Mouse (Mus musculus) urinary bladder, adult 18-20 months (tissue): ENCODE measurements around the gene Chl1.

Experiments
- DNase-seq, 2 experiments: peaks; one replicate each; pipeline ENCODE4 v3.0.0; 2022; ENCODE audit warnings: low spot score in 2 of 2, mixed read lengths in 2 of 2

The Chl1 gene

GRCm38 (mm10) chr6:103510392-103511289, at the start of gene Chl1:
TSS of gene Chl1 (plus strand) at chr6:103510586.
- DNase-seq, result peak; percentile 22 to 47

- DNase-seq, result no peak
These were observed 44.8 kb upstream of the Chl1 start for GRCm38 (mm10) chr6:103465479-103466080.

- no peak for DNase-seq
These were observed 37.1 kb upstream of the Chl1 start for GRCm38 (mm10) chr6:103473316-103473715.

GRCm38 (mm10) chr6:103487199-103487598, 23.2 kb upstream of the Chl1 start:
- no peak for DNase-seq

GRCm38 (mm10) chr6:103498404-103498803, 12.0 kb upstream of the Chl1 start:
- no peak for DNase-seq

- DNase-seq, result no peak
These were observed 6.3 kb upstream of the Chl1 start for GRCm38 (mm10) chr6:103504065-103504464.

GRCm38 (mm10) chr6:103507751-103508575, 2.4 kb upstream of the Chl1 start:
- peak in 1 of 2 experiments; percentile 8 for DNase-seq

- no peak for DNase-seq
These were observed 790 bp upstream of the Chl1 start for GRCm38 (mm10) chr6:103509596-103509995.

GRCm38 (mm10) chr6:103511290-103511971, 1.0 kb downstream of the Chl1 start:
- peak in 1 of 2 experiments; percentile 12 for DNase-seq

GRCm38 (mm10) chr6:103511972-103512565, 1.7 kb downstream of the Chl1 start:
- DNase-seq, result peak in 1 of 2 experiments; percentile 13

GRCm38 (mm10) chr6:103512911-103513321, 2.5 kb downstream of the Chl1 start:
- DNase-seq, result no peak

- DNase-seq, result no peak
These were observed 3.3 kb downstream of the Chl1 start for GRCm38 (mm10) chr6:103513621-103514241.

GRCm38 (mm10) chr6:103514346-103514745, 4.0 kb downstream of the Chl1 start:
- no peak for DNase-seq

- DNase-seq, result no peak
These were observed 4.4 kb downstream of the Chl1 start for GRCm38 (mm10) chr6:103514756-103515155.

GRCm38 (mm10) chr6:103519596-103519995, 9.2 kb downstream of the Chl1 start:
- no peak for DNase-seq

- no peak for DNase-seq
These were observed 15.1 kb downstream of the Chl1 start for GRCm38 (mm10) chr6:103525326-103526024.

- no peak for DNase-seq
These were observed 16.8 kb downstream of the Chl1 start for GRCm38 (mm10) chr6:103526945-103527777.

GRCm38 (mm10) chr6:103533048-103533447, 22.7 kb downstream of the Chl1 start:
- DNase-seq, result no peak

GRCm38 (mm10) chr6:103534027-103534426, 23.6 kb downstream of the Chl1 start:
- DNase-seq, result no peak
